Mouse (Mus musculus): ENCODE results near the gene Nt5c2.

Gene Nt5c2

DNA sequence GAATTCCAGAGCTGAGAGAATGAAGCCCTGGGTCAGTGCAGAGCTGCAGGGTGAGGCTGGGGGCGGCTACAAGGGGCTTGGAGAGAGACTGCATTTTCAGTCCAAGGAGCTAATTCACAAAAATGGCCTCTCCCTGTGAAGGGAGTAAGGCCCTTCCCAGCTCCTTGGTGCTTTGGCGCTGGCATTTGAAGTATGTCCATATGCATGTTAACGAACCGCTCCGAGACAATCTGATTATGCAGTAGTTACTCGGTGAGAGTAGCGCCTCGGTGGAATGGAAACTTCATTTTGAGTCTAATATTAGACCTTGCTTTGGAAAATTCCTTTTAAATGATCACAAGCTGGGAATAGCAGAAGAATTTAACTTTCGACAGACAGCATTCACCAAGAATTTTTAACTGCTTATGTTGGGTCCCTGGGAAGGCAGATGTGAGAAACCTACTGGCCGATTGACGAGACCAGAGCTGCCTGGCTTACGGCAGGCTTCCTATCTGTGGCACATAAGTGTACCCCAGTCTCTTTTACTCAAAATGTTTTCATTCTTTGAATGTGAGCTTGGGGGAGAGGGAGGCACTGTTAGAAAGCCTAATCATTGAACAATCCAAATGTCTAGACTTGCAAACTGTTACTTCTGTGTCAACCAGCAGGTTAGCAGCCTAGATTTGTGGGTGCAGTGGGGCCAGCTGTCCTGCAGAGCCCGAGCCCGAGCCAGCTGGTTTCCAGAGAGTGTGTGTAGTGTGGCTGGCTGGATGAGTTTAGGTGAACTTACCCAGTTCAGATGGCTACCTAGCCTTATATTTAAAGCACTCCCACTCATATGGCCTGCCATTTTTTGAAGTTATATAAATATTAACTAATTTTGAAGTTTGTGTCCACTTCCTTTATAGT, 166.3 kb downstream of the Nt5c2 start:
- in situ Hi-C loops (cut with MboI, MseI), result no loop called here

- in situ Hi-C loops (cut with MboI, MseI), result no loop called here
Measured at GRCm38 (mm10) chr19:46846459-46846858, 168.5 kb downstream of the Nt5c2 start.

GRCm38 (mm10) chr19:46846056-46846455, 168.9 kb downstream of the Nt5c2 start:
- in situ Hi-C loops (cut with MboI, MseI), result no loop called here

DNA sequence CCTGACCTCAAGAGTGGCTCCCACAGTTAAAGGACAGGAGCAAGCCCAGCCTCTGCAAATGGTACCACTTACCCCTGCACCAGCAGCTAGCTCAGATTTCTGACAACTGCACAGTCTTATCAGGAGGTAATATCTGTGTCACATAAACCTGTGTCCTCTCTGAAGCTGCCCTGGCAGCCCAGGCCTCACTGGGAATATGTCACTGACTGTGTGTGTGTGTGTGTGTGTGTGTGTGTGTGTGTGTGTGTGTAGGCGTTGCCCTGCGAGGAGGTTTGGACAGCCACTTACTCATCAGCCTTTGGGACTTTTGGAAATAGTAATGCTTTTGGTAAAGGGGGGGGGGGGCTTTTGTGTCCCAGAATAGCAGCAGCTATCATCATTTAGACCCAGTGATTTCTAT, 171.9 kb downstream of the Nt5c2 start:
- in situ Hi-C loops (cut with MboI, MseI), result no loop called here

DNA sequence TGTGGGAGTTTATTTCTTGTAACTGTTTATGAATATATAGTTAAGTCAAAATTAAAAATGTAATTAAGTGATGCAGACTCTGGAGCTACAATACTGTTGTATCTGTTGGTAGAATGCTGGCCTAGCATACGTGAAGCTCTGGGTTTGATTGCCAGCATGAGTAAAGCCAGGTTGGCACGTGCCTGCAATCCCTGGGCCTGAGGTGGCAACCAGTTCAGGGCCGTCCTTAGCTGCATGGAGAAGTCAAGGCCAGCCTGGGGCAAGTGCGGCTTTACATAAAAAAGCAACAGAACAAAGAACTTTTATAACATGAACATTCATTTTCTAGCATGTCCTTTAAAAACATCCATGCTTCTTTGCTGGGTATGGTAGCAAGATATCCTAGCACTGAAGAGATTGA, 173.9 kb downstream of the Nt5c2 start:
- in situ Hi-C loops (cut with MboI, MseI), result no loop called here

GRCm38 (mm10) chr19:46837290-46838079, 177.5 kb downstream of the Nt5c2 start:
- in situ Hi-C loops (cut with MboI, MseI), result no loop called here

GRCm38 (mm10) chr19:46836085-46836484, 178.9 kb downstream of the Nt5c2 start:
- in situ Hi-C loops (cut with MboI, MseI), result no loop called here

DNA sequence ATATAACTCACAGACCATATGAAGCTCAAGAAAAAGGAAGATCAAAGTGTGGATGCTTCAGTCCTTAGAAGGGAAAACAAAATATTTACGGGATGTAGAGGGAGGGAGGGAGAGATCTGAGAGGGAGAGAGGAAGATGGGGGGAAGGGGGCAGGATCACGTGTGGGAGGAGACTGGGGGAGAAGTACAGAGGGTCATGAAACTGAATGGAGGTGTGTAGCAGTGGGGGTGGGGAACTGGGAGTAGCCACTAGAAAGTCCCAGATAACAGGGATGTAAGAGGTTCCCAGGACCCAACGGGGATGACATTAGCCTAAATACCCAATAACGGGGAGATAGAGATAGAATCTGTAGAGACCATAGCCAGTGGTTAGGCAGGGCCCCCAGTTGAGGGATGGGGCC, 179.6 kb downstream of the Nt5c2 start:
- in situ Hi-C loops (cut with MboI, MseI), result no loop called here

DNA sequence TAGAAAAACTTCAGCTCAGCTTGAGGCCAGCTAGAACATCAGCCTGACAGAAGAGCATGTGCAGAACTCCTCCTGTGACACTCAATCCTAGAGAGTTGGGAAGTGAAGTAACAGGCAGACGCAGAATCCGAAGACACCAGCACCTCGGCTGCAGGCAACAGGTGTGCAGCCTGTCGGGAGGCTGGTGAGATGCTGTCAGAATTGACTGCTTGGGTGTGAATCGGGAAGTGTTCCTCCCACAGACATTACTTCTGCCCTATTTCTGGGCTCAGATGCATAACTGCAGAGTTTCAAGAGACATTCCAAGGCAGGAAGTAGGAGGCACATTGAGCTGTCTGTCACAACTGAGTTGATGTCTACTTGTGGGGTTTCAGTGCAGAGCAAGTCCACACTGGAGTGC, 180.7 kb downstream of the Nt5c2 start:
- in situ Hi-C loops (cut with MboI, MseI), result no loop called here
